Mouse (Mus musculus): Measurements from ENCODE around the gene Ier3.

The Ier3 gene

GRCm38 (mm10) chr17:35821439-35822430, at the start of gene Ier3:
Gene Ier3 (plus strand): TSS chr17:35821684.
- peak; percentile 85 for DNase-seq

- DNase-seq: peak; percentile 33
These were observed 44.5 kb upstream of the Ier3 start for GRCm38 (mm10) chr17:35776811-35777609.

GRCm38 (mm10) chr17:35778965-35779364, 42.5 kb upstream of the Ier3 start:
- DNase-seq: no peak

GRCm38 (mm10) chr17:35779466-35780205, 41.8 kb upstream of the Ier3 start:
- DNase-seq: no peak

- no peak for DNase-seq
These were observed 41.1 kb upstream of the Ier3 start for GRCm38 (mm10) chr17:35780362-35780761.

GRCm38 (mm10) chr17:35782398-35782797, 39.1 kb upstream of the Ier3 start:
- DNase-seq: peak; percentile 44

GRCm38 (mm10) chr17:35782924-35783323, 38.6 kb upstream of the Ier3 start:
- no peak for DNase-seq

GRCm38 (mm10) chr17:35783944-35784343, 37.5 kb upstream of the Ier3 start:
- DNase-seq: peak; percentile 7

GRCm38 (mm10) chr17:35785140-35785539, 36.3 kb upstream of the Ier3 start:
- DNase-seq: no peak

- DNase-seq: no peak
These were observed 34.0 kb upstream of the Ier3 start for GRCm38 (mm10) chr17:35787493-35787892.

GRCm38 (mm10) chr17:35788025-35788424, 33.5 kb upstream of the Ier3 start:
- DNase-seq: no peak

GRCm38 (mm10) chr17:35790933-35791332, 30.6 kb upstream of the Ier3 start:
- no peak for DNase-seq

GRCm38 (mm10) chr17:35792837-35793236, 28.6 kb upstream of the Ier3 start:
- DNase-seq: no peak

- no peak for DNase-seq
These were observed 26.4 kb upstream of the Ier3 start for GRCm38 (mm10) chr17:35795099-35795498.

GRCm38 (mm10) chr17:35795656-35796055, 25.8 kb upstream of the Ier3 start:
- no peak for DNase-seq

GRCm38 (mm10) chr17:35796835-35797234, 24.6 kb upstream of the Ier3 start:
- DNase-seq: no peak

- DNase-seq: no peak
These were observed 20.6 kb upstream of the Ier3 start for GRCm38 (mm10) chr17:35800905-35801304.

- DNase-seq: no peak
These were observed 18.5 kb upstream of the Ier3 start for GRCm38 (mm10) chr17:35803020-35803419.

- no peak for DNase-seq
These were observed 17.6 kb upstream of the Ier3 start for GRCm38 (mm10) chr17:35803858-35804399.

GRCm38 (mm10) chr17:35808073-35808472, 13.4 kb upstream of the Ier3 start:
- DNase-seq: no peak

- no peak for DNase-seq
These were observed 12.1 kb upstream of the Ier3 start for GRCm38 (mm10) chr17:35809395-35809794.

GRCm38 (mm10) chr17:35810900-35811648, 10.4 kb upstream of the Ier3 start:
- no peak for DNase-seq
